Comparison of ENCODE assay signal across 8 mouse cellular contexts in the genomic region with DNA sequence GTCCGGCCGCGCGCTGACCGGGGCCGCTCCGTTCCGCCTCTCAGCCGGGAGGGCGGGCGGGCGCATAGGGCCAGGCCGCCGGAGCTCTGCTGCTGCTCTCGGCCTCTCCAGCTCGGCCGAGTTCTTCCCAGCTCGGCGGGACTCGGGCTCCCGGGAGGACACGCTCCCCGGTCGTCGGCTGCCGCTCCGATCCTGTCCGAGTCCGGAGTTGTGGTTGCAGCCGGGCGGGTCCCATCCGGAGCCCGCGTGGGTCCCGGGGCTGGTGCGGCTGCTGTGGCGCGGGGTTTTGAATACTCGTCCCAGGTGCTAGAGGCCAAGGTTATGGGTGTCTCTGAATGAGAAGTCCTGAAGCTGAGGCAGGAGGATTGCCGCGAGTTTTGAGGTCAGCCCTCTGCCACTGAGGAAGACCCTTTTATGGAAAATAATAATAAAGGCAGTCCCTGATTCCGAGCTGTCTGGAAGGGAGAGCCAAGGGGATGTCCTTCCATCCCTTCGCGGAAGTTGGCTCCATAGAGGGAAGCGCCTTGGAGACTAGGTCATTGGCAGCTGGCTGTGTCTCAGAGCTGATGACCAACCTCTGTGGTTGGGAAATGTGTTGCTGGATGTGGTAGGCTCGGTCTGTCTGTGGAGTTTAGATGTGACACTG. TPM values are rescaled to one million over a fixed set of nuclear protein-coding genes. Genes with fewer than 3 reads are reported as not detected.
DNase-seq lines count a peak whose midpoint lies in the region; ATAC-seq and TF ChIP-seq lines count a peak whose summit lies in the region.

No protein-coding gene starts in this region.

- DNase-seq in layer of hippocampus, adult 8-10 months (ENCODE audit: low spot score in 2 of 2) = peak; percentile 20 to 28
- DNase-seq in layer of hippocampus, adult 18-20 months (ENCODE audit: low spot score in 2 of 2) = no peak
- DNase-seq in adrenal gland, adult 8-10 months = peak; percentile 69
- peak; percentile 21 for DNase-seq in forebrain, embryonic 14.5 days (ENCODE audit: low spot score)
- no peak for DNase-seq in hindbrain, embryonic 10.5 days (ENCODE audit: low spot score)
- DNase-seq in limb, embryonic 14.5 days (ENCODE audit: low spot score) = peak; percentile 21

- H3K4me2 ChIP-seq in forebrain, embryonic 14.5 days (ENCODE audit: low read length) = peak overlapping the region; percentile 78
- H3K4me2 ChIP-seq in limb, embryonic 14.5 days (replicated peaks; ENCODE audit: low read depth, low read length, severe bottlenecking) = peak overlapping the region; percentile 76
- peak overlapping the region; percentile 85 for H3K4me2 ChIP-seq in midbrain, embryonic 13.5 days (replicated peaks)
- H3K4me2 ChIP-seq in stomach, embryonic 16.5 days (ENCODE audit: low read depth, low read length) = peak overlapping the region; percentile 53

- peak overlapping the region; percentile 71 for H3K4me3 ChIP-seq in forebrain, embryonic 14.5 days (ENCODE audit: low read depth, low read length)
- H3K4me3 ChIP-seq in hindbrain, embryonic 10.5 days = peak overlapping the region; percentile 95
- H3K4me3 ChIP-seq in limb, embryonic 14.5 days (replicated peaks; ENCODE audit: low read length) = peak overlapping the region; percentile 92
- H3K4me3 ChIP-seq in midbrain, embryonic 13.5 days (replicated peaks) = peak overlapping the region; percentile 87
- peak overlapping the region; percentile 93 for H3K4me3 ChIP-seq in stomach, embryonic 16.5 days (replicated peaks; ENCODE audit: low read length)

- WGBS in forebrain, embryonic 14.5 days = 2% methylated on average over 32 of the region's 46 CpGs
- 2% methylated on average over 46 of the region's 46 CpGs for WGBS in hindbrain, embryonic 10.5 days
- 1% methylated on average over 31 of the region's 46 CpGs for WGBS in limb, embryonic 14.5 days
- WGBS in midbrain, embryonic 13.5 days = 1% methylated on average over 35 of the region's 46 CpGs
- WGBS in stomach, embryonic 16.5 days = under 1% methylated on average over 43 of the region's 46 CpGs

- H3K4me1 ChIP-seq in forebrain, embryonic 14.5 days (ENCODE audit: control insufficient read depth, insufficient read depth, low read length) = peaks cover 15% of the 10 kb centered on the region
- H3K4me1 ChIP-seq in hindbrain, embryonic 10.5 days (replicated peaks) = peaks cover 25% of the 10 kb centered on the region
- peaks cover 7% of the 10 kb centered on the region for H3K4me1 ChIP-seq in limb, embryonic 14.5 days (ENCODE audit: control insufficient read depth, insufficient read depth, low read length)
- H3K4me1 ChIP-seq in midbrain, embryonic 13.5 days (replicated peaks) = peaks cover 29% of the 10 kb centered on the region
- peaks cover 21% of the 10 kb centered on the region for H3K4me1 ChIP-seq in stomach, embryonic 16.5 days (ENCODE audit: control insufficient read depth, insufficient read depth, low read length)

- peak overlapping the region; percentile 87 for H3K9ac ChIP-seq in forebrain, embryonic 14.5 days (ENCODE audit: low read length)
- peak overlapping the region; percentile 93 for H3K9ac ChIP-seq in limb, embryonic 14.5 days (ENCODE audit: low read depth, low read length, severe bottlenecking)
- peak overlapping the region; percentile 89 for H3K9ac ChIP-seq in midbrain, embryonic 13.5 days (replicated peaks)
- H3K9ac ChIP-seq in stomach, embryonic 16.5 days (ENCODE audit: low read length) = peak overlapping the region; percentile 93

- no peaks in the 10 kb centered on the region for H3K9me3 ChIP-seq in forebrain, embryonic 14.5 days (replicated peaks; ENCODE audit: control insufficient read depth, low read length)
- H3K9me3 ChIP-seq in hindbrain, embryonic 10.5 days = no peaks in the 10 kb centered on the region
- no peaks in the 10 kb centered on the region for H3K9me3 ChIP-seq in limb, embryonic 14.5 days (ENCODE audit: control insufficient read depth, low read length)
- no peaks in the 10 kb centered on the region for H3K9me3 ChIP-seq in midbrain, embryonic 13.5 days
- H3K9me3 ChIP-seq in stomach, embryonic 16.5 days (replicated peaks; ENCODE audit: control insufficient read depth, low read length) = no peaks in the 10 kb centered on the region

- H3K27ac ChIP-seq in forebrain, embryonic 14.5 days (ENCODE audit: low read depth, low read length) = peak overlapping the region; percentile 66; the same call in 1 of the 2 replicates
- peak overlapping the region; percentile 91 for H3K27ac ChIP-seq in hindbrain, embryonic 10.5 days
- H3K27ac ChIP-seq in limb, embryonic 14.5 days (replicated peaks; ENCODE audit: low read depth, low read length) = peak overlapping the region; percentile 72
- peak overlapping the region; percentile 91 for H3K27ac ChIP-seq in midbrain, embryonic 13.5 days
- H3K27ac ChIP-seq in stomach, embryonic 16.5 days (ENCODE audit: low read length) = peak overlapping the region; percentile 88

- H3K36me3 ChIP-seq in forebrain, embryonic 14.5 days (ENCODE audit: control insufficient read depth, insufficient read depth, low read length) = no peaks in the 10 kb centered on the region
- H3K36me3 ChIP-seq in hindbrain, embryonic 10.5 days = no peaks in the 10 kb centered on the region
- H3K36me3 ChIP-seq in limb, embryonic 14.5 days (ENCODE audit: control insufficient read depth, insufficient read depth, low read length) = no peaks in the 10 kb centered on the region
- no peaks in the 10 kb centered on the region for H3K36me3 ChIP-seq in midbrain, embryonic 13.5 days
- no peaks in the 10 kb centered on the region for H3K36me3 ChIP-seq in stomach, embryonic 16.5 days (ENCODE audit: control insufficient read depth, insufficient read depth, low read length)

- peak; percentile 11; the same call in 1 of the 2 replicates for ATAC-seq in forebrain, embryonic 14.5 days
- peak; percentile 72 for ATAC-seq in limb, embryonic 14.5 days (ENCODE audit: low FRiP score, low read depth)
- peak; percentile 61; the same call in 1 of the 2 replicates for ATAC-seq in midbrain, embryonic 13.5 days
- peak; percentile 44 for ATAC-seq in stomach, embryonic 16.5 days (ENCODE audit: insufficient read depth, low FRiP score)

- H3K27me3 ChIP-seq in forebrain, embryonic 14.5 days (replicated peaks; ENCODE audit: control insufficient read depth, insufficient read depth, low read length) = no peaks in the 10 kb centered on the region
- no peaks in the 10 kb centered on the region for H3K27me3 ChIP-seq in hindbrain, embryonic 10.5 days (ENCODE audit: insufficient read depth, poor library complexity, severe bottlenecking)
- no peaks in the 10 kb centered on the region for H3K27me3 ChIP-seq in limb, embryonic 14.5 days (ENCODE audit: control insufficient read depth, insufficient read depth, low read length)
- no peaks in the 10 kb centered on the region for H3K27me3 ChIP-seq in midbrain, embryonic 13.5 days
- no peaks in the 10 kb centered on the region for H3K27me3 ChIP-seq in stomach, embryonic 16.5 days (ENCODE audit: control insufficient read depth, insufficient read depth, low read length)

- no peak for TF ChIP-seq POLR2A in limb, embryonic 14.5 days (IDR thresholded peaks at IDR 0.05; ENCODE audit: borderline replicate concordance, extremely low read depth, insufficient read depth, insufficient read length)

RNA-seq across cellular contexts. Expression of gene Rabgef1, which starts 0.5 kb away (rescaled TPM):
- 10 to 100 TPM; 48.9 to 51.9 (median 49.3) TPM for total RNA-seq in layer of hippocampus, adult 8-10 months (2022)
- 10 to 100 TPM; 53.2 TPM for total RNA-seq in layer of hippocampus, adult 18-20 months (2021)
- total RNA-seq in adrenal gland, adult 8-10 months (2022) = 10 to 100 TPM; 32.0 to 53.7 (median 39.0) TPM
- 30.0 and 38.7 TPM in 2 replicates for polyA plus RNA-seq in forebrain, embryonic 14.5 days (2014; fragmentation: Nextera tagmentation; extraction: Ambion mirVana)
- 23.5 and 27.3 TPM in 2 replicates for polyA plus RNA-seq in hindbrain, embryonic 10.5 days (2016; fragmentation: Nextera tagmentation; extraction: Ambion mirVana)
- 20.2 and 21.7 TPM in 2 replicates for polyA plus RNA-seq in limb, embryonic 14.5 days (2012; rRNA removed)
- polyA plus RNA-seq in limb, embryonic 14.5 days (2014; fragmentation: Nextera tagmentation; extraction: Ambion mirVana) = 19.4 and 24.2 TPM in 2 replicates
- polyA plus RNA-seq in midbrain, embryonic 13.5 days (2015; fragmentation: Nextera tagmentation; extraction: Ambion mirVana) = 39.7 and 40.3 TPM in 2 replicates
- 34.5 and 38.8 TPM in 2 replicates for polyA plus RNA-seq in stomach, embryonic 16.5 days (2015; fragmentation: Nextera tagmentation; extraction: Ambion mirVana)

RNA-seq across cellular contexts. Expression of gene Kctd7, which starts 27.4 kb away (rescaled TPM):
- total RNA-seq in layer of hippocampus, adult 8-10 months (2022) = 10 to 100 TPM; 11.4 to 18.4 (median 12.8) TPM
- total RNA-seq in layer of hippocampus, adult 18-20 months (2021) = 10 to 100 TPM; 12.1 to 16.5 TPM
- total RNA-seq in adrenal gland, adult 8-10 months (2022) = 10 to 100 TPM; 14.5 to 19.6 (median 17.4) TPM
- polyA plus RNA-seq in forebrain, embryonic 14.5 days (2014; fragmentation: Nextera tagmentation; extraction: Ambion mirVana) = 10.9 and 12.4 TPM in 2 replicates
- 5.0 and 6.6 TPM in 2 replicates for polyA plus RNA-seq in hindbrain, embryonic 10.5 days (2016; fragmentation: Nextera tagmentation; extraction: Ambion mirVana)
- 5.5 and 7.7 TPM in 2 replicates for polyA plus RNA-seq in limb, embryonic 14.5 days (2012; rRNA removed)
- 6.1 and 6.2 TPM in 2 replicates for polyA plus RNA-seq in limb, embryonic 14.5 days (2014; fragmentation: Nextera tagmentation; extraction: Ambion mirVana)
- polyA plus RNA-seq in midbrain, embryonic 13.5 days (2015; fragmentation: Nextera tagmentation; extraction: Ambion mirVana) = 11.0 and 12.2 TPM in 2 replicates
- 5.5 and 5.7 TPM in 2 replicates for polyA plus RNA-seq in stomach, embryonic 16.5 days (2015; fragmentation: Nextera tagmentation; extraction: Ambion mirVana)

RNA-seq across cellular contexts. Expression of gene Tmem248, which starts 44.8 kb away (rescaled TPM):
- 10 to 100 TPM; 40.7 to 43.8 (median 41.8) TPM for total RNA-seq in layer of hippocampus, adult 8-10 months (2022)
- 10 to 100 TPM; 42.3 to 43.3 TPM for total RNA-seq in layer of hippocampus, adult 18-20 months (2021)
- total RNA-seq in adrenal gland, adult 8-10 months (2022) = 10 to 100 TPM; 69.6 to 86.9 (median 75.6) TPM
- 22.5 and 22.7 TPM in 2 replicates for polyA plus RNA-seq in forebrain, embryonic 14.5 days (2014; fragmentation: Nextera tagmentation; extraction: Ambion mirVana)
- 33.6 and 38.0 TPM in 2 replicates for polyA plus RNA-seq in hindbrain, embryonic 10.5 days (2016; fragmentation: Nextera tagmentation; extraction: Ambion mirVana)
- polyA plus RNA-seq in limb, embryonic 14.5 days (2012; rRNA removed) = 36.1 and 41.1 TPM in 2 replicates
- 42.2 and 49.6 TPM in 2 replicates for polyA plus RNA-seq in limb, embryonic 14.5 days (2014; fragmentation: Nextera tagmentation; extraction: Ambion mirVana)
- 22.7 and 24.0 TPM in 2 replicates for polyA plus RNA-seq in midbrain, embryonic 13.5 days (2015; fragmentation: Nextera tagmentation; extraction: Ambion mirVana)
- polyA plus RNA-seq in stomach, embryonic 16.5 days (2015; fragmentation: Nextera tagmentation; extraction: Ambion mirVana) = 31.8 and 36.6 TPM in 2 replicates

Comparison
In these comparisons a context has a peak if more than half of its experiments do, and no peak if none do; other contexts are left out.
1. DNase-seq: peak in layer of hippocampus, adult 8-10 months (2 of 2), adrenal gland, adult 8-10 months (single experiment), forebrain, embryonic 14.5 days (single experiment) and limb, embryonic 14.5 days (single experiment); none in layer of hippocampus, adult 18-20 months (0 of 2) and hindbrain, embryonic 10.5 days (single experiment).
2. ATAC-seq: peak in every context shown above with its lines; median percentile 72 in limb, embryonic 14.5 days; 61 in midbrain, embryonic 13.5 days; 44 in stomach, embryonic 16.5 days; 11 in forebrain, embryonic 14.5 days.
3. Peak in every context shown above with its lines, with median percentiles within 50 percentile points of each other: H3K27ac ChIP-seq, H3K4me2 ChIP-seq, H3K4me3 ChIP-seq and H3K9ac ChIP-seq.